Mouse (Mus musculus) kidney, postnatal 0 days (tissue): ENCODE measurements around the gene Phf23. TPM values are rescaled to one million over a fixed set of nuclear protein-coding genes. Genes with fewer than 3 reads are reported as not detected.

ENCODE experiments used
- ATAC-seq: fragments of 200-750 bp; cut with Nextera tagmentation; replicated peaks from 2 replicates; pipeline ENCODE4 v1.8.0; 2017; ENCODE audit warnings: low read depth, moderate number of reproducible peaks, moderate TSS enrichment, moderate library complexity; ENCODE audit not compliant: low FRiP score
- DNase-seq: peaks from one replicate; pipeline ENCODE4 v3.0.0-alpha.2; 2016; ENCODE audit warnings: low spot score
- H3K27ac ChIP-seq: fragments of 300-500 bp; sonication (generic); 2 replicates; pipeline ENCODE4 v1.5.1; 2014; ENCODE audit warnings: mild to moderate bottlenecking
- H3K27me3 ChIP-seq: fragments of 300-500 bp; sonication (generic); 2 replicates; pipeline ENCODE4 v1.6.1; 2014; ENCODE audit warnings: low read length, mixed read lengths; ENCODE audit not compliant: insufficient read depth
- H3K36me3 ChIP-seq: fragments of 300-500 bp; sonication (generic); 2 replicates; pipeline ENCODE4 v1.6.1; 2014; ENCODE audit warnings: low read length, mixed read lengths; ENCODE audit not compliant: insufficient read depth
- H3K4me1 ChIP-seq: fragments of 300-500 bp; sonication (generic); replicated peaks from 2 replicates; pipeline ENCODE4 v1.6.1; 2014; ENCODE audit warnings: antibody characterized with exemption, low read length, mixed read lengths; ENCODE audit not compliant: insufficient read depth
- H3K4me2 ChIP-seq: fragments of 300-500 bp; sonication (generic); 2 replicates; pipeline ENCODE4 v1.6.1; 2014; ENCODE audit warnings: mild to moderate bottlenecking, low read length, moderate library complexity, mixed read lengths
- H3K4me3 ChIP-seq: fragments of 300-500 bp; sonication (generic); replicated peaks from 2 replicates; pipeline ENCODE4 v1.5.1; 2014; ENCODE audit warnings: low read depth, low read length
- H3K9ac ChIP-seq: fragments of 300-500 bp; sonication (generic); 2 replicates; pipeline ENCODE4 v1.6.1; 2014; ENCODE audit warnings: low read depth, low read length
- H3K9me3 ChIP-seq: fragments of 300-500 bp; sonication (generic); replicated peaks from 2 replicates; pipeline ENCODE4 v1.6.1; 2016; ENCODE audit warnings: low read length, inconsistent platforms, mixed read lengths
- CTCF ChIP-seq: IDR thresholded peaks from 2 replicates; pipeline ENCODE4 v1.5.1; 2016; ENCODE audit warnings: antibody characterized with exemption, low read depth, mild to moderate bottlenecking, moderate library complexity
- WGBS: fragments of 180-500 bp; shearing (Covaris S2); extraction: QIAGEN DNeasy Blood & Tissue Kit; methylation state at CpG from one replicate; pipeline ENCODE4 v1.1.7; 2014; 5-methylcytosine and 5-hydroxymethylcytosine counted together
- polyA plus RNA-seq: library from polyadenylated mRNA; unstranded; fragments of >200 nt; fragmentation: Nextera tagmentation; extraction: Ambion mirVana; gene quantifications from 2 replicates; pipeline ENCODE4 v1.2.1, GENCODE M21; 2015

The Phf23 gene
- polyA plus RNA-seq, 1 experiment from 2014 or later: 61.9 TPM

DNA sequence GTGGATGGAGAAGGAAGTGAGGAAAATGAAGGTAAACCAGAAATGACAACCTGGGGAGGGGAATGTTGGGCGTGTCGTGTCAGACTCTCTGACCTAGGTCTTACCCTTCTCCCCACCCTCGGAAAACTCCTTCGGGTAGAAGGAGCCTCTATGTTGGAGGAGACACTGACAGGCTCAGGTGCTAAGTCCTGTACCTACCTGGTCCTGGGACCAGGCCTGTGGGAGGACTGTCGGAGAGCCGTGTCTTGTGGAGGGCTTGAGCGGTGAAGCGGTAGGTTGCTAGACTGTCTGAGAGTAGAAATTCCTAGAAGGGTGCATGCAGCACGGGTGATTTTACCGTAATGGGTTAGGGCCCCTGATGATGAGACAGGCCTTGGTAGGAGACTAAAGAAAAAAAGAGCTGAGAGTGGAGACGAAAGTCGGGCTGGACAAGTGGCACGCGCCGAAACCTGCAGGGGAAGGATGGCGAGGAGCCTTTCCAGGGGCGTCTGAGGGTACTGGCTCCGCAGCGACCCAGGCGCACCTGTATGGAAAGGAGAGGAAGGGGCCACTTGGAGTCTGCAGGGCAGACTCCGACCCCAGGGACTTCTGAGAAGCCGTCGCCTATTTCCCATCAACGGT is 30.8 kb upstream of the Phf23 start, which contains the start of gene Cldn7:
Gene Cldn7, plus strand, starts transcription at position 130 of the 621 bp plus-strand sequence.
- TF ChIP-seq CTCF: no peak
- Histone ChIP-seq H3K4me2 (peak within 1 kb of the TSS; percentile 49), H3K27me3 (peaks cover 12% of the 10 kb centered on the region), H3K4me3 (peak within 1 kb of the TSS; percentile 49), H3K9ac (peak within 1 kb of the TSS; percentile 63), H3K27ac (peak within 1 kb of the TSS; percentile 83), H3K4me1 (no peaks in the 10 kb centered on the region), H3K9me3 (no peaks in the 10 kb centered on the region), H3K36me3 (no peaks in the 10 kb centered on the region)
- 7% methylated on average over 24 of the region's 24 CpGs for WGBS
- ATAC-seq (no peak), DNase-seq (no peak)

DNA sequence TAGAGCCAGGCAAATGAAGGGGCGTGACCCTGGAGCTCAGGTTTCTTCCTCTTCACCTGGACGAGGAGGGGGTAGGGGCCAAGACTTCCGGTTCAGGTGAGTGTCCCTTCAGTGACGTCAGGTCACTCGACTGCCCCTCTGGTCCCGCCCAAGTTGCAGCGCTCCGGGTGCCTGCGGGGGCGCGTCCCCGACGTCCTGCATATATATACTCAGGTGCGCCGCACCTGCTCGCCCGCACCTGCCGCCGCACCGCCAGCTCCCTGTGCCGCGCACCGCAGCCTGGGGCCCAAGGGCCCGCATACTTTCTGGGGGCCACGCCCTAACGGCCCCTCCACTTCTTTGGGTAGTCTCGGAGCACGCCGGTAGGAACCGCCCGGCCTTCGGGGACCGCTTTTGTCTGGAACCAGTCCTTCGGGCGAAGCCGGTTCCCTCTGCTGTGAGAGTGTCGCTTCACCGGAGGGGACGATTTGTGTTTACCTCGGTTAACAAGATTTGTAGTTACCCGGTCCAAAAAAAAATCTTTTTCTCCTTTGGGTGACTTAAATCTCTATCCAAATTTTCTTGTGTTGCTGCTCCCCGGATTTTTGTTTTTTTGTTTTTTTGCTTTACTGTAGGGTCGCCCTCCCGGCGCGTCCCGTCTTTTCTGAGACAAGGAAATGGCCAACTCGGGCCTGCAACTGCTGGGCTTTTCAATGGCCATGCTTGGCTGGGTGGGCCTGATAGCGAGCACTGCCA is 30.1 kb upstream of the Phf23 start:
- DNase-seq (peak; percentile 51), ATAC-seq (peak; percentile 66)
- TF ChIP-seq CTCF: no peak
- H3K9ac ChIP-seq: peak overlapping the region; percentile 63
- peak overlapping the region; percentile 49 for H3K4me2 ChIP-seq
- H3K27ac ChIP-seq: peak overlapping the region; percentile 83
- WGBS: 2% methylated on average over 49 of the region's 49 CpGs
- H3K4me1 ChIP-seq: no peaks in the 10 kb centered on the region
- H3K4me3 ChIP-seq: peak overlapping the region; percentile 49
- no peaks in the 10 kb centered on the region for H3K36me3 ChIP-seq
- H3K27me3 ChIP-seq: peaks cover 12% of the 10 kb centered on the region
- no peaks in the 10 kb centered on the region for H3K9me3 ChIP-seq

DNA sequence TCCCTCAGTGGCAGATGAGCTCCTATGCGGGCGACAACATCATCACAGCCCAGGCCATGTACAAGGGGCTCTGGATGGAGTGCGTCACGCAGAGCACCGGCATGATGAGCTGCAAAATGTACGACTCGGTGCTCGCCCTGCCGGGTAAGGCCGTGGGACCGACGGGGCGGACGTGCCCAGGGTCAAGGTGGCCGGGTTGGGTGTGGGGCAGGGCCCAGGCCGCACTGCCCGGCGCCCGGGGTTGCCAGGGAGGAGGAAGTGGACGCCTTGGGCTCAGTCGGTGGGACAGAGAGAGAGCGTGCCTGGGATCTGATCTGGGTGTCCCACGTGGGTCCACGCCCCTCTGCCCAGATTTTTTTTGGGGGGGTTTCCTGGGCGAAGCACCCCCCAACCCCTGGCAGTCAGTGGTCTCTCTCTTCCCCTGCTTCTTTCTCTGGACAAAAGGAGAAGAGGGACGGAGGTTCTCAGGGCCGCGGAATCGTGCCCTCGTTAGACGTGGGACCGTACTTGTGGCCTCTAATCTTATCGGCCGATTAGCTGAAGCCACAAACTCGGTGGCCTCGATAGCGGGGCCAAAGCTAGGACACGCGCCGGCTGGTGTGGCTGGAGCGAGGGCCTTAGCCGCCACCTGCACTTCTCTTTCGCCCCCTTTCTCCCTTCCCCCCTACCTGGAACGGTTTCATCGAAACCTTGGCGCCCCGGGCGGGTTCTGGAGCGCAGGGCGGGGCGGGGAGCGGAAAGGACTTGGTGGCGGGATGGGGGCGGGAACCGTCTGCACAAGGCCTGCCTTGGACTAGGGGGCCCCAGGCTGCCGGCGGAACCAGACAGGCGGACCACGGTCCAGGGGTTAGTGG is 29.3 kb upstream of the Phf23 start:
- peak overlapping the region; percentile 83 for H3K27ac ChIP-seq
- H3K4me1 ChIP-seq: no peaks in the 10 kb centered on the region
- no peaks in the 10 kb centered on the region for H3K9me3 ChIP-seq
- WGBS: 1% methylated on average over 58 of the region's 59 CpGs
- peak overlapping the region; percentile 49 for H3K4me2 ChIP-seq
- no peaks in the 10 kb centered on the region for H3K36me3 ChIP-seq
- peaks cover 12% of the 10 kb centered on the region for H3K27me3 ChIP-seq
- H3K9ac ChIP-seq: peak overlapping the region; percentile 63
- TF ChIP-seq CTCF: no peak
- peak; percentile 59 for DNase-seq
- H3K4me3 ChIP-seq: peak overlapping the region; percentile 49
- peak; percentile 61 for ATAC-seq

DNA sequence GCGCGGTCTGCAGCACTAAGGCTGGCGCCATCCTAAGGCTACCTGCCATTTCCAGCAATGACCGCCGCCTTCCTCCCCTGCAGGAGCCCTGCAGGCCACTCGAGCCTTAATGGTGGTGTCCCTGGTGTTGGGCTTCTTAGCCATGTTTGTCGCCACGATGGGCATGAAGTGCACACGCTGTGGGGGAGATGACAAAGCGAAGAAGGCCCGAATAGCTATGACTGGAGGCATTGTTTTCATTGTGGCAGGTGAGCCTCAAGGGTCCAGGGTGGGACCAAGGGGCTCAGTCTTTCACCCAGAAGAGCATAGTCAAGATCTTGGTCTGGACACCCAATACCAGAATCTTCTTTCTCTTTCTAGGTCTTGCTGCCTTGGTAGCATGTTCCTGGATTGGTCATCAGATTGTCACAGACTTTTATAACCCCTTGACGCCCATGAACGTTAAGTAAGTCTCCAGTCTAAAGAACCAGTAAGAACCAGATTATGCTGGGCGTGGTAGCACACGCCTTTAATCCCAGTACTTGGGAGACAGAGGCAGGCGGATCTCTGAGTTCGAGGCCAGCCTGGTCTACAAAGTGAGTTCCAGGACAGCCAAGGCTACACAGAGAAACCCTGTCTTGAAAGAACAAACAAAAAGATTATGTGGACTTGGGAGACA is 28.6 kb upstream of the Phf23 start:
- 36% methylated on average over 17 of the region's 17 CpGs for WGBS
- ATAC-seq: no peak
- Histone ChIP-seq H3K36me3 (no peaks in the 10 kb centered on the region; the same call in 1 of the 2 replicates), H3K4me3 (peak overlapping the region; percentile 49), H3K4me2 (peak overlapping the region; percentile 49), H3K27me3 (peaks cover 12% of the 10 kb centered on the region), H3K9me3 (no peaks in the 10 kb centered on the region), H3K9ac (peak overlapping the region; percentile 63; the same call in 1 of the 2 replicates), H3K27ac (peak overlapping the region; percentile 83; the same call in 1 of the 2 replicates), H3K4me1 (no peaks in the 10 kb centered on the region)
- DNase-seq: no peak
- no peak for TF ChIP-seq CTCF

DNA sequence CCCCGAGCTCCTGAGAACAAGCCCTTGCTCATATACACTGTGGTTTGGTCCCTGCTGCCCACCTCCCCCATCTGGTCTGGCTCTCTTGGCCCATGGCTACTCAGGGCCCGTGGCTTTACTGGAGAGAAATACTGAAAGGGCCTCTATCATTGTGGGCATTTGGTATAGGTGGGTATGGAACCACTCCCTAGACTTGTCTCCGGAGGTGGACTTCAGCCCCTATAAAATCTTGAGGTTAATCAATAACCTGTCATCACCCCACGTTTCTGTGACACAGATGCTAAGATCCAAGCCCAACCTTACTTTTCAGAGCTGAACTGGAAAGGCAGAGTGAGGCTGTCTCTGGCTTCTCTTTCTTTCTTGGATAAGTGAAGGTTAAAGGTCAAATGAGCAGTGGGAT is 26.8 kb upstream of the Phf23 start:
- H3K9ac ChIP-seq: no peak overlapping the region
- H3K27me3 ChIP-seq: peaks cover 12% of the 10 kb centered on the region
- H3K4me3 ChIP-seq: no peak overlapping the region
- H3K36me3 ChIP-seq: peaks cover 8% of the 10 kb centered on the region
- WGBS: 74% methylated on average over 4 of the region's 4 CpGs
- no peaks in the 10 kb centered on the region for H3K4me1 ChIP-seq
- no peaks in the 10 kb centered on the region for H3K9me3 ChIP-seq
- TF ChIP-seq CTCF: no peak
- H3K4me2 ChIP-seq: no peak overlapping the region
- ATAC-seq: 0 out of 2 replicates have a peak, but pooled peaks have one; percentile 14
- DNase-seq: no peak
- H3K27ac ChIP-seq: no peak overlapping the region
